Mouse (Mus musculus) erythroblast, embryonic 14.5 days (primary cell): ENCODE measurements at regions not wholly inside any gene's neighbourhood (a gene's known extent, or its start where the extent isn't known, plus 50 kb on each side); places are given as distances from the start of the nearest gene placed in this dataset.

Experiments used
- H3K27me3 ChIP-seq: 2 replicates; pipeline ENCODE4 v1.6.1; 2012; ENCODE audit warnings: inconsistent platforms; ENCODE audit not compliant: control insufficient read depth
- H3K36me3 ChIP-seq: 2 replicates; pipeline ENCODE4 v1.6.1; 2012; ENCODE audit warnings: mild to moderate bottlenecking, inconsistent platforms; ENCODE audit not compliant: control insufficient read depth
- H3K4me1 ChIP-seq: 2 replicates; pipeline ENCODE4 v1.6.1; 2012; ENCODE audit warnings: inconsistent platforms; ENCODE audit not compliant: control insufficient read depth
- H3K4me3 ChIP-seq: replicated peaks from 2 replicates; pipeline ENCODE3; 2012; ENCODE audit warnings: moderate library complexity, mild to moderate bottlenecking, inconsistent platforms
- H3K9me3 ChIP-seq: 2 replicates; pipeline ENCODE4 v1.6.1; 2012; ENCODE audit warnings: low read length, inconsistent platforms, mixed read lengths; ENCODE audit not compliant: control insufficient read depth
- GATA1 ChIP-seq: IDR thresholded peaks from 2 replicates; pipeline ENCODE4 v1.6.1; 2012; ENCODE audit warnings: low read length, inconsistent platforms, mixed read lengths
- TAL1 ChIP-seq: IDR thresholded peaks from 3 replicates; pipeline ENCODE4 v1.6.1; 2012; ENCODE audit warnings: low read length, inconsistent platforms, mixed read lengths

- H3K27me3 ChIP-seq: no peaks in the 10 kb centered on the region
- H3K36me3 ChIP-seq: no peaks in the 10 kb centered on the region
- H3K9me3 ChIP-seq: no peaks in the 10 kb centered on the region
- H3K4me1 ChIP-seq: no peaks in the 10 kb centered on the region
- no peak overlapping the region for H3K4me3 ChIP-seq
- TF ChIP-seq GATA1 (no peak), TAL1 (no peak)
Observed at GRCm38 (mm10) chr11:24328481-24328880, 250.6 kb downstream of the Bcl11a start.

- H3K9me3 ChIP-seq: no peaks in the 10 kb centered on the region
- TF ChIP-seq GATA1 (no peak), TAL1 (no peak)
- no peaks in the 10 kb centered on the region for H3K4me1 ChIP-seq
- no peaks in the 10 kb centered on the region for H3K27me3 ChIP-seq
- no peak overlapping the region for H3K4me3 ChIP-seq
- no peaks in the 10 kb centered on the region for H3K36me3 ChIP-seq
Observed at GRCm38 (mm10) chr11:24330366-24331124, 252.7 kb downstream of the Bcl11a start.

GRCm38 (mm10) chr11:24332241-24332640 lies 254.4 kb downstream of the Bcl11a start:
- Histone ChIP-seq H3K4me3 (no peak overlapping the region), H3K36me3 (no peaks in the 10 kb centered on the region), H3K9me3 (no peaks in the 10 kb centered on the region)

GRCm38 (mm10) chr11:24333111-24333510 lies 255.3 kb downstream of the Bcl11a start:
- Histone ChIP-seq H3K4me1 (no peaks in the 10 kb centered on the region), H3K27me3 (no peaks in the 10 kb centered on the region), H3K36me3 (no peaks in the 10 kb centered on the region), H3K9me3 (no peaks in the 10 kb centered on the region), H3K4me3 (no peak overlapping the region)
- no peak for TF ChIP-seq GATA1
- no peak for TF ChIP-seq TAL1

More at GRCm38 (mm10) chr11:24332241-24332640, 254.4 kb downstream of the Bcl11a start:
- TF ChIP-seq TAL1: no peak
- TF ChIP-seq GATA1: no peak
- H3K4me1 ChIP-seq: no peaks in the 10 kb centered on the region
- H3K27me3 ChIP-seq: no peaks in the 10 kb centered on the region

GRCm38 (mm10) chr11:24335256-24335655 lies 257.4 kb downstream of the Bcl11a start:
- H3K36me3 ChIP-seq: no peaks in the 10 kb centered on the region
- H3K9me3 ChIP-seq: no peaks in the 10 kb centered on the region
- no peaks in the 10 kb centered on the region for H3K4me1 ChIP-seq
- no peaks in the 10 kb centered on the region for H3K27me3 ChIP-seq
- H3K4me3 ChIP-seq: no peak overlapping the region
- TF ChIP-seq GATA1 (no peak), TAL1 (no peak)

GRCm38 (mm10) chr11:24338111-24338510 lies 260.3 kb downstream of the Bcl11a start:
- TF ChIP-seq GATA1: no peak
- no peaks in the 10 kb centered on the region for H3K9me3 ChIP-seq
- H3K36me3 ChIP-seq: no peaks in the 10 kb centered on the region
- H3K4me1 ChIP-seq: no peaks in the 10 kb centered on the region; the same call in 1 of the 2 replicates
- H3K27me3 ChIP-seq: no peaks in the 10 kb centered on the region
- no peak overlapping the region for H3K4me3 ChIP-seq

GRCm38 (mm10) chr11:24339061-24339460 lies 261.2 kb downstream of the Bcl11a start:
- Histone ChIP-seq H3K4me1 (no peaks in the 10 kb centered on the region; the same call in 1 of the 2 replicates), H3K4me3 (no peak overlapping the region), H3K27me3 (no peaks in the 10 kb centered on the region), H3K9me3 (no peaks in the 10 kb centered on the region), H3K36me3 (no peaks in the 10 kb centered on the region)
- TF ChIP-seq GATA1 (no peak), TAL1 (no peak)

- Histone ChIP-seq H3K4me3 (no peak overlapping the region), H3K9me3 (no peaks in the 10 kb centered on the region), H3K36me3 (no peaks in the 10 kb centered on the region), H3K27me3 (no peaks in the 10 kb centered on the region), H3K4me1 (no peaks in the 10 kb centered on the region; the same call in 1 of the 2 replicates)
- TF ChIP-seq TAL1 (no peak), GATA1 (no peak)
Observed at GRCm38 (mm10) chr11:24340677-24341076, 262.8 kb downstream of the Bcl11a start.

GRCm38 (mm10) chr11:24341650-24342049 lies 263.8 kb downstream of the Bcl11a start:
- H3K9me3 ChIP-seq: no peaks in the 10 kb centered on the region
- TF ChIP-seq GATA1: no peak
- no peak for TF ChIP-seq TAL1
- H3K27me3 ChIP-seq: no peaks in the 10 kb centered on the region
- no peak overlapping the region for H3K4me3 ChIP-seq
- no peaks in the 10 kb centered on the region; the same call in 1 of the 2 replicates for H3K4me1 ChIP-seq
- no peaks in the 10 kb centered on the region for H3K36me3 ChIP-seq

- H3K9me3 ChIP-seq: no peaks in the 10 kb centered on the region
- H3K36me3 ChIP-seq: no peaks in the 10 kb centered on the region
- H3K27me3 ChIP-seq: no peaks in the 10 kb centered on the region
- H3K4me3 ChIP-seq: no peak overlapping the region
- no peaks in the 10 kb centered on the region; the same call in 1 of the 2 replicates for H3K4me1 ChIP-seq
- TF ChIP-seq GATA1 (no peak), TAL1 (no peak)
Observed at GRCm38 (mm10) chr11:24342176-24342575, 264.3 kb downstream of the Bcl11a start.
